Mouse (Mus musculus) left cerebral cortex, adult 2 months (tissue): ENCODE results near the gene Haus2. TPM values are rescaled to one million over a fixed set of nuclear protein-coding genes. Genes with fewer than 3 reads are reported as not detected.

Experiments
- DNase-seq, 2 experiments: peaks; one replicate each; pipeline ENCODE4 v3.0.0; 2021 to 2022; ENCODE audit warnings: low spot score in 2 of 2, mixed read lengths in 1 of 2; ENCODE audit errors: extremely low spot score in 1 of 2
- H3K27ac ChIP-seq: fragments of 200-600 bp; 2 replicates; pipeline ENCODE4 v1.8.1; 2022
- H3K4me3 ChIP-seq: fragments of 200-600 bp; 2 replicates; pipeline ENCODE4 v1.8.1; 2022
- CTCF ChIP-seq: fragments of 200-600 bp; IDR thresholded peaks from 2 replicates; pipeline ENCODE4 v1.8.1; 2022; ENCODE audit warnings: antibody characterized with exemption, mild to moderate bottlenecking, moderate library complexity
- intact Hi-C: fragments of 180-260 bp; cut with DNase I; formaldehyde crosslinking; loops from one replicate; pipeline ENCODE4 v1.15.1; 2025
- total RNA-seq, 2 experiments: library from RNA; stranded (reverse); gene quantifications; 2 replicates each; pipeline ENCODE4 v1.2.3; 2021

The Haus2 gene
- total RNA-seq, 2 experiments from 2014 or later: 11.7 to 14.4 TPM

- H3K4me3 ChIP-seq: no peak overlapping the region
- TF ChIP-seq CTCF: no peak
- DNase-seq: no peak
- no peak overlapping the region for H3K27ac ChIP-seq
- intact Hi-C loops: no loop called here
Observed at GRCm38 (mm10) chr2:120575121-120575520, 34.1 kb upstream of the Haus2 start.

- Histone ChIP-seq H3K4me3 (no peak overlapping the region), H3K27ac (no peak overlapping the region)
- intact Hi-C loops: no loop called here
- TF ChIP-seq CTCF: no peak
- no peak for DNase-seq
Observed at GRCm38 (mm10) chr2:120575978-120576377, 33.2 kb upstream of the Haus2 start.

- Histone ChIP-seq H3K4me3 (no peak overlapping the region), H3K27ac (no peak overlapping the region)
- DNase-seq: no peak
- intact Hi-C loops: no loop called here
- TF ChIP-seq CTCF: no peak
Observed at GRCm38 (mm10) chr2:120577799-120578198, 31.4 kb upstream of the Haus2 start.

- DNase-seq: no peak
- no peak overlapping the region for H3K27ac ChIP-seq
- TF ChIP-seq CTCF: no peak
- H3K4me3 ChIP-seq: no peak overlapping the region
- intact Hi-C loops: no loop called here
Observed at GRCm38 (mm10) chr2:120578286-120578685, 30.9 kb upstream of the Haus2 start.

- intact Hi-C loops: loop anchor here (1.0 to 5.0 kb wide), 2 partner anchors 17 to 47 kb away; no protein-coding TSS in a partner anchor
- peak; percentile 36 to 50 for DNase-seq
- no peak for TF ChIP-seq CTCF
- peak overlapping the region; percentile 70 for H3K27ac ChIP-seq
- H3K4me3 ChIP-seq: no peak overlapping the region
Observed at GRCm38 (mm10) chr2:120589759-120590158, 19.4 kb upstream of the Haus2 start.

- no peak overlapping the region for H3K4me3 ChIP-seq
- peak overlapping the region; percentile 28; the same call in 1 of the 2 replicates for H3K27ac ChIP-seq
- no peak for DNase-seq
- intact Hi-C loops: no loop called here
- TF ChIP-seq CTCF: peak; percentile 27
Observed at GRCm38 (mm10) chr2:120592227-120592626, 17.0 kb upstream of the Haus2 start.

GRCm38 (mm10) chr2:120597734-120598133 is 11.4 kb upstream of the Haus2 start:
- intact Hi-C loops: no loop called here
- Histone ChIP-seq H3K27ac (peak overlapping the region; percentile 55), H3K4me3 (no peak overlapping the region)
- DNase-seq: no peak
- TF ChIP-seq CTCF: no peak

GRCm38 (mm10) chr2:120599506-120599905 is 9.7 kb upstream of the Haus2 start:
- H3K4me3 ChIP-seq: no peak overlapping the region
- DNase-seq: no peak
- no peak for TF ChIP-seq CTCF
- intact Hi-C loops: no loop called here
- H3K27ac ChIP-seq: no peak overlapping the region

- H3K27ac ChIP-seq: peak overlapping the region; percentile 72
- intact Hi-C loops: loop anchor here (1.0 to 5.0 kb wide), 2 partner anchors 16 to 64 kb away; no protein-coding TSS in a partner anchor
- H3K4me3 ChIP-seq: peak overlapping the region; percentile 85
- TF ChIP-seq CTCF: peak; percentile 72
- peak in 1 of 2 experiments; percentile 12 for DNase-seq
Observed at GRCm38 (mm10) chr2:120606021-120606690, 3.0 kb upstream of the Haus2 start.

GRCm38 (mm10) chr2:120616279-120617163 is 7.3 kb downstream of the Haus2 start:
- intact Hi-C loops: no loop called here
- TF ChIP-seq CTCF: no peak
- H3K4me3 ChIP-seq: no peak overlapping the region
- H3K27ac ChIP-seq: no peak overlapping the region
- DNase-seq: no peak

GRCm38 (mm10) chr2:120619538-120619937 is 10.4 kb downstream of the Haus2 start:
- peak; percentile 37 for TF ChIP-seq CTCF
- Histone ChIP-seq H3K4me3 (no peak overlapping the region), H3K27ac (no peak overlapping the region)
- DNase-seq: no peak
- intact Hi-C loops: no loop called here

- intact Hi-C loops: no loop called here
- Histone ChIP-seq H3K4me3 (no peak overlapping the region), H3K27ac (no peak overlapping the region)
- no peak for TF ChIP-seq CTCF
- DNase-seq: no peak
Observed at GRCm38 (mm10) chr2:120622920-120623319, 13.7 kb downstream of the Haus2 start.
